Mouse (Mus musculus) lung, adult 18-20 months (tissue): Measurements from ENCODE around the gene Man2a1.

Experiments
- DNase-seq, 2 experiments: peaks; one replicate each; pipeline ENCODE4 v3.0.0; 2022; ENCODE audit warnings: mixed read lengths in 2 of 2

The Man2a1 gene

GRCm38 (mm10) chr17:64603134-64603533, 2.6 kb downstream of the Man2a1 start:
- DNase-seq: no peak

- no peak for DNase-seq
Measured at GRCm38 (mm10) chr17:64603534-64603933, 3.0 kb downstream of the Man2a1 start.

- DNase-seq: no peak
Measured at GRCm38 (mm10) chr17:64604163-64604562, 3.6 kb downstream of the Man2a1 start.

GRCm38 (mm10) chr17:64608228-64608627, 7.7 kb downstream of the Man2a1 start:
- DNase-seq: no peak

- no peak for DNase-seq
Measured at GRCm38 (mm10) chr17:64608923-64609598, 8.5 kb downstream of the Man2a1 start.

- DNase-seq: no peak
Measured at GRCm38 (mm10) chr17:64609741-64610140, 9.2 kb downstream of the Man2a1 start.

- DNase-seq: no peak
Measured at GRCm38 (mm10) chr17:64611426-64611825, 10.9 kb downstream of the Man2a1 start.

- DNase-seq: peak; percentile 37 to 46
Measured at GRCm38 (mm10) chr17:64612135-64612885, 11.8 kb downstream of the Man2a1 start.

- DNase-seq: no peak
Measured at GRCm38 (mm10) chr17:64612930-64613329, 12.4 kb downstream of the Man2a1 start.

- DNase-seq: no peak
Measured at GRCm38 (mm10) chr17:64613351-64613750, 12.8 kb downstream of the Man2a1 start.

GRCm38 (mm10) chr17:64614804-64615203, 14.3 kb downstream of the Man2a1 start:
- DNase-seq: no peak

- no peak for DNase-seq
Measured at GRCm38 (mm10) chr17:64615420-64615819, 14.9 kb downstream of the Man2a1 start.

GRCm38 (mm10) chr17:64616259-64616658, 15.7 kb downstream of the Man2a1 start:
- DNase-seq: no peak

GRCm38 (mm10) chr17:64617838-64618237, 17.3 kb downstream of the Man2a1 start:
- peak; percentile 72 to 78 for DNase-seq

GRCm38 (mm10) chr17:64618996-64619395, 18.5 kb downstream of the Man2a1 start:
- no peak for DNase-seq

- no peak for DNase-seq
Measured at GRCm38 (mm10) chr17:64620135-64620534, 19.6 kb downstream of the Man2a1 start.

GRCm38 (mm10) chr17:64620627-64621026, 20.1 kb downstream of the Man2a1 start:
- DNase-seq: no peak

GRCm38 (mm10) chr17:64621226-64621625, 20.7 kb downstream of the Man2a1 start:
- no peak for DNase-seq

GRCm38 (mm10) chr17:64621649-64622351, 21.3 kb downstream of the Man2a1 start:
- no peak for DNase-seq

- peak; percentile 64 to 66 for DNase-seq
Measured at GRCm38 (mm10) chr17:64622352-64622886, 21.9 kb downstream of the Man2a1 start.

GRCm38 (mm10) chr17:64624439-64624838, 23.9 kb downstream of the Man2a1 start:
- no peak for DNase-seq

- DNase-seq: no peak
Measured at GRCm38 (mm10) chr17:64628796-64629195, 28.3 kb downstream of the Man2a1 start.

- DNase-seq: no peak
Measured at GRCm38 (mm10) chr17:64629486-64629885, 28.9 kb downstream of the Man2a1 start.
